Mouse (Mus musculus): Measurements from ENCODE around the gene Camk2b.

GRCm38 (mm10) chr11:6013359-6013758 lies 52.8 kb downstream of the Camk2b start:
- TF ChIP-seq CTCF (IDR thresholded peaks at IDR 0.05; ENCODE audit: low read depth, low read length) (no peak), GATA1 (IDR thresholded peaks at IDR 0.05; ENCODE audit: borderline replicate concordance, low read length) (no peak), TAL1 (conservative IDR thresholded peaks at IDR 0.05; ENCODE audit: low read depth, low read length) (no peak)
